Mouse (Mus musculus): ENCODE measurements around the gene Stx18. TPM values are rescaled to one million over a fixed set of nuclear protein-coding genes. Genes with fewer than 3 reads are reported as not detected.

The Stx18 gene
- polyA plus RNA-seq, 1 experiment from 2014 or later = 47.5 TPM

- no peaks in the 10 kb centered on the region for H3K4me1 ChIP-seq
- 74% methylated on average over 9 of the region's 9 CpGs for WGBS
- no peak overlapping the region for H3K4me2 ChIP-seq (replicated peaks)
- H3K4me3 ChIP-seq (replicated peaks) = no peak overlapping the region
- H3K9ac ChIP-seq = no peak overlapping the region
- peak; percentile 56; the same call in 1 of the 2 replicates for ATAC-seq (ENCODE audit: insufficient number of reproducible peaks, low FRiP score, low TSS enrichment, low read depth)
- H3K9me3 ChIP-seq (replicated peaks) = no peaks in the 10 kb centered on the region
- no peak overlapping the region for H3K27ac ChIP-seq (replicated peaks)
- H3K27me3 ChIP-seq = no peaks in the 10 kb centered on the region
- H3K36me3 ChIP-seq = peaks cover 45% of the 10 kb centered on the region
These were observed 98.6 kb downstream of the Stx18 start for GRCm38 (mm10) chr5:38137163-38137562.

GRCm38 (mm10) chr5:38140893-38141292 is 102.4 kb downstream of the Stx18 start:
- Histone ChIP-seq H3K4me2 (replicated peaks) (no peak overlapping the region), H3K27ac (replicated peaks) (no peak overlapping the region), H3K4me3 (replicated peaks) (no peak overlapping the region), H3K9ac (no peak overlapping the region), H3K4me1 (no peaks in the 10 kb centered on the region), H3K27me3 (no peaks in the 10 kb centered on the region), H3K36me3 (peaks cover 68% of the 10 kb centered on the region), H3K9me3 (replicated peaks) (no peaks in the 10 kb centered on the region)
- 94% methylated on average over 6 of the region's 6 CpGs for WGBS
- ATAC-seq (ENCODE audit: insufficient number of reproducible peaks, low FRiP score, low TSS enrichment, low read depth) = no peak

GRCm38 (mm10) chr5:38146524-38146923 is 108.0 kb downstream of the Stx18 start:
- no peak overlapping the region for H3K4me3 ChIP-seq (replicated peaks)
- H3K27ac ChIP-seq (replicated peaks) = no peak overlapping the region
- 83% methylated on average over 6 of the region's 6 CpGs for WGBS
- no peak overlapping the region for H3K9ac ChIP-seq
- no peaks in the 10 kb centered on the region for H3K27me3 ChIP-seq
- no peaks in the 10 kb centered on the region for H3K9me3 ChIP-seq (replicated peaks)
- no peak overlapping the region for H3K4me2 ChIP-seq (replicated peaks)
- no peaks in the 10 kb centered on the region for H3K4me1 ChIP-seq
- no peak for ATAC-seq (ENCODE audit: insufficient number of reproducible peaks, low FRiP score, low TSS enrichment, low read depth)
- peaks cover 67% of the 10 kb centered on the region for H3K36me3 ChIP-seq

- no peaks in the 10 kb centered on the region for H3K9me3 ChIP-seq (replicated peaks)
- H3K4me3 ChIP-seq (replicated peaks) = no peak overlapping the region
- ATAC-seq (ENCODE audit: insufficient number of reproducible peaks, low FRiP score, low TSS enrichment, low read depth) = no peak
- H3K27me3 ChIP-seq = no peaks in the 10 kb centered on the region
- H3K4me1 ChIP-seq = no peaks in the 10 kb centered on the region
- no peak overlapping the region for H3K27ac ChIP-seq (replicated peaks)
- no peak overlapping the region for H3K9ac ChIP-seq
- no peak overlapping the region for H3K4me2 ChIP-seq (replicated peaks)
- 69% methylated on average over 3 of the region's 3 CpGs for WGBS
- H3K36me3 ChIP-seq = peaks cover 70% of the 10 kb centered on the region
These were observed 112.7 kb downstream of the Stx18 start for GRCm38 (mm10) chr5:38151264-38151663.

- Histone ChIP-seq H3K36me3 (peaks cover 76% of the 10 kb centered on the region), H3K4me3 (replicated peaks) (no peak overlapping the region), H3K27ac (replicated peaks) (no peak overlapping the region), H3K9ac (no peak overlapping the region), H3K4me1 (peaks cover 2% of the 10 kb centered on the region), H3K27me3 (no peaks in the 10 kb centered on the region), H3K9me3 (replicated peaks) (no peaks in the 10 kb centered on the region), H3K4me2 (replicated peaks) (no peak overlapping the region)
- 89% methylated on average over 10 of the region's 10 CpGs for WGBS
- no peak for ATAC-seq (ENCODE audit: insufficient number of reproducible peaks, low FRiP score, low TSS enrichment, low read depth)
These were observed 113.9 kb downstream of the Stx18 start for GRCm38 (mm10) chr5:38152201-38153108.

- Histone ChIP-seq H3K9ac (no peak overlapping the region), H3K4me2 (replicated peaks) (no peak overlapping the region), H3K9me3 (replicated peaks) (no peaks in the 10 kb centered on the region), H3K27me3 (no peaks in the 10 kb centered on the region), H3K4me3 (replicated peaks) (no peak overlapping the region), H3K27ac (replicated peaks) (no peak overlapping the region), H3K36me3 (peaks cover 70% of the 10 kb centered on the region), H3K4me1 (peaks cover 13% of the 10 kb centered on the region)
- WGBS = 79% methylated on average over 5 of the region's 5 CpGs
- ATAC-seq (ENCODE audit: insufficient number of reproducible peaks, low FRiP score, low TSS enrichment, low read depth) = no peak
These were observed 115.1 kb downstream of the Stx18 start for GRCm38 (mm10) chr5:38153636-38154035.

GRCm38 (mm10) chr5:38157481-38158020 is 119.0 kb downstream of the Stx18 start:
- no peak for ATAC-seq (ENCODE audit: insufficient number of reproducible peaks, low FRiP score, low TSS enrichment, low read depth)
- 61% methylated on average over 9 of the region's 9 CpGs for WGBS
- Histone ChIP-seq H3K4me2 (replicated peaks) (peak overlapping the region; percentile 86; the same call in 1 of the 2 replicates), H3K9ac (no peak overlapping the region), H3K36me3 (peaks cover 41% of the 10 kb centered on the region), H3K4me3 (replicated peaks) (peak overlapping the region; percentile 85; the same call in 1 of the 2 replicates), H3K4me1 (peaks cover 20% of the 10 kb centered on the region), H3K9me3 (replicated peaks) (no peaks in the 10 kb centered on the region), H3K27ac (replicated peaks) (no peak overlapping the region), H3K27me3 (peaks cover 5% of the 10 kb centered on the region; the same call in 1 of the 2 replicates)

- H3K4me2 ChIP-seq (replicated peaks) = peak overlapping the region; percentile 86
- H3K4me1 ChIP-seq = peaks cover 20% of the 10 kb centered on the region
- no peaks in the 10 kb centered on the region for H3K9me3 ChIP-seq (replicated peaks)
- under 1% methylated on average over 17 of the region's 17 CpGs for WGBS
- H3K9ac ChIP-seq = peak overlapping the region; percentile 72
- peak overlapping the region; percentile 85 for H3K4me3 ChIP-seq (replicated peaks)
- peaks cover 5% of the 10 kb centered on the region; the same call in 1 of the 2 replicates for H3K27me3 ChIP-seq
- no peak overlapping the region; the same call in 1 of the 2 replicates for H3K27ac ChIP-seq (replicated peaks)
- peaks cover 36% of the 10 kb centered on the region for H3K36me3 ChIP-seq
- no peak for ATAC-seq (ENCODE audit: insufficient number of reproducible peaks, low FRiP score, low TSS enrichment, low read depth)
These were observed 120.0 kb downstream of the Stx18 start for GRCm38 (mm10) chr5:38158501-38158946.

GRCm38 (mm10) chr5:38158947-38159633 is 120.5 kb downstream of the Stx18 start:
- Histone ChIP-seq H3K4me1 (peaks cover 20% of the 10 kb centered on the region), H3K27me3 (peaks cover 5% of the 10 kb centered on the region; the same call in 1 of the 2 replicates), H3K27ac (replicated peaks) (peak overlapping the region; percentile 63), H3K9ac (peak overlapping the region; percentile 72), H3K9me3 (replicated peaks) (no peaks in the 10 kb centered on the region), H3K4me3 (replicated peaks) (peak overlapping the region; percentile 85), H3K4me2 (replicated peaks) (peak overlapping the region; percentile 86), H3K36me3 (peaks cover 31% of the 10 kb centered on the region)
- peak; percentile 75 for ATAC-seq (ENCODE audit: insufficient number of reproducible peaks, low FRiP score, low TSS enrichment, low read depth)
- under 1% methylated on average over 79 of the region's 79 CpGs for WGBS

- WGBS = 10% methylated on average over 35 of the region's 35 CpGs
- H3K4me1 ChIP-seq = peaks cover 20% of the 10 kb centered on the region
- H3K27me3 ChIP-seq = peaks cover 5% of the 10 kb centered on the region; the same call in 1 of the 2 replicates
- peak within 1 kb of the TSS; percentile 63 for H3K27ac ChIP-seq (replicated peaks)
- H3K9me3 ChIP-seq (replicated peaks) = no peaks in the 10 kb centered on the region
- peak within 1 kb of the TSS; percentile 85 for H3K4me3 ChIP-seq (replicated peaks)
- peak within 1 kb of the TSS; percentile 86 for H3K4me2 ChIP-seq (replicated peaks)
- peak within 1 kb of the TSS; percentile 72 for H3K9ac ChIP-seq
- ATAC-seq (ENCODE audit: insufficient number of reproducible peaks, low FRiP score, low TSS enrichment, low read depth) = no peak; the same call in 1 of the 2 replicates
- H3K36me3 ChIP-seq = peaks cover 23% of the 10 kb centered on the region
These were observed 121.3 kb downstream of the Stx18 start, which contains the start of gene Nsg1 for GRCm38 (mm10) chr5:38159634-38160413. Gene Nsg1 (minus strand): TSS chr5:38159907.
